Mouse (Mus musculus): ENCODE measurements around the gene Dynll2.

The Dynll2 gene

DNA sequence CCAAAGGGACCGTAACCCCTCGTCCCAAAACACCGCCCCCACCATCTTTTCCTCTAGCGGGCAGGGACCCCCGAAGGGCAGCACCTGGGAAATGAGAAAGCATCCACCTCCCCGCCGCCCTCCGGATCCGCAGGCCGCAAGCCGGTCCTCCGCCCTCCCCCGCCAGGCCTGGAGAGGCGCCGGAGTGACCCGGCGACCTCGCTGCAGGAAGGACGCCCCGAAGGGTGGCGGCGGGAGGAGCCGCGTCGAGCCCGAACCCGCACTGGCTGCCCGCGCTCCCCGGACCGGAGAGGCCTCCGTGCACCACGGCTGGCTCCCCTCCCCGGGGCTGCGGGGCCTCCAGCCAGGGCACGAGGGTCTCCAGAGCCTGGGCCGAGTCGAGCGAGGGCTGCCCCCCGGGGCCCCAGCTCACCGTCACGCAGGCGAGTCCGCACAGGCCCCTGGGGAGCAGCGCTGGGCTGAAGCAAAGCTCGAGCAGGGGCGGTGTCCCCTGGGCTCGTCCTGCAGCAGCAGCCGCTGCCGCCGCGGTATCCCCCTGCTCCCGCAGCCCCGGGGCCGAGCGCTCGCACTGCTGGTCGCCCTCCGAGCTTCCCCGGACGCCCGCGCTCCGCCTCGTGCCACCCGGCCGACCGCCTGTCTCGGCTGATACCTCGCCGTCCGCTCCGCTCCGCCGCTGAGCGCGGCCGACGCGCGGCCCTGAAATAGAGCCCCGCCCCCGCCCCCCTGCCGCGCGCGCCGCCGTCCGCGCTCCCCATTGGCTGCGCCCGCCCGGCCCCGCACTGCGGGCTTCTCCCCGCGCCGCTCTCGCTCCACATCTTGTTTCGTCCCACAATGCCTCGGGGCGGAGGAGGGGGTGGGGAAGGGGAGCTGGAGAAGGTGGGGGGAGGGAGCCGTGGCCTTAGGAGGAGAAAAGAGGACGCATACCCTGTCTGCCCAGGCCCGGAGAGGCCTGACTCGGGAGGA is at the start of gene Dynll2:
TSS of gene Dynll2 (minus strand) at position 703 of the 963 bp plus-strand sequence.
- DNase-seq = peak; percentile 90

DNA sequence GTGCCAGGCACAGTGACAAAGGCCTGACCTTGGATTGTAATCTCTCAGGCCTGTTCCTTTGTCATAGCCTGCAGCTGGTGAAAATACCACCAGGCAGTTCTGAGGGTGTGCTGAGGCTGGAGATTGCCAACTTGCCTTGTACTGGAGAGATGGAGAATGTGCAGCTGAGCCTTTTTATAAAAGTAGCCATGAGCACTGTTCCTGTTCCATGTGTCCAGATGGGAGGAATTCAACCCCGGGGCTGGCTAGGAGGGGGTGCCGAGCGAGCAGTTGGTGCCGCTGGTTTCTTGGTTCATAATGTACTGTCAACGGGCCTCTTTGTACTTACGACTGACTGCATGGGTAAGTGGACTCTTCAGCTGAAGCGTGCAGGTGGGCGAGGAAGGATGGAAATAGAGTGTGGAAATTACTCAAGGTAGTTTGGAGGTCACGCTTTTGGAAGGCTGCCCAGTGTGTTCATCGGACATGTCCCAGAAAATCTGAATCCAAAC is 49.5 kb upstream of the Dynll2 start:
- DNase-seq = no peak

DNA sequence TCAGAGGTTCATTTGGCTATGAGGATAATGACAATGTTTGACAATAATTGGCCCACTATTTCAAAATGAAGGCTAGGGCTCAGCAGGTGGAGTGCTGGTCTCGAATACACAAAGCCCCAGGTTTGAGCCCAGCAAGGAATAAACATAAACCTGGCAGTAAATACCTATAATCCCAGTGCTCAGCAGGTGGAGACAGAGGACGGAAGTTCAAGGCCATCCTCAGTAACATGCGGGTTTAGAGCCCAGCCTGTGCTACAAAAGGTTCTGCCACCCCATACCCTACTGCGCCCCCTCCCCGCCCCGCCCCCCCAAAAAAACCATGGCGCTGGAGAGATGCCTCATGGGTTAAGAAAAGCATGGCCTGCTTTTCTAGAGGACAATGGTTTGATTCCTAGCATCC is 48.6 kb upstream of the Dynll2 start:
- DNase-seq = no peak

DNA sequence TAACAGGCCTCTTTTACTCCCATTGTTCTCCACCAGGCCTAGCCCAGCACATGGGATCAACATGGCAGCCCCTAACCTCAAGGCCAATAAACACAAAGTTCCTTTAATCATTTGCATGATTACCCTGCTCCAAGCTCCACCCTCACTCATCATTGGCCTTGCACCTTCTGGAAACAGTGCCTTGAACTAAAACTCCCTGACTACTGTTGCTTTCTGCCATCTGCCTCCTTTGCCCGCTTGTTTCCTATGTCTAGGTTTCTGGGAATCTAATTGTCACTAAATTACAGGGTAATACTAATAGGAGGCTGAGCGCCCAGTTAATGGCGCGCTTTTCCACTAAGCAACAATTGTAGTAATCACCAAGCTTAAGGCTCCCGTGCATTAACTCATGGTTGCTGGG is 44.4 kb upstream of the Dynll2 start:
- no peak for DNase-seq

DNA sequence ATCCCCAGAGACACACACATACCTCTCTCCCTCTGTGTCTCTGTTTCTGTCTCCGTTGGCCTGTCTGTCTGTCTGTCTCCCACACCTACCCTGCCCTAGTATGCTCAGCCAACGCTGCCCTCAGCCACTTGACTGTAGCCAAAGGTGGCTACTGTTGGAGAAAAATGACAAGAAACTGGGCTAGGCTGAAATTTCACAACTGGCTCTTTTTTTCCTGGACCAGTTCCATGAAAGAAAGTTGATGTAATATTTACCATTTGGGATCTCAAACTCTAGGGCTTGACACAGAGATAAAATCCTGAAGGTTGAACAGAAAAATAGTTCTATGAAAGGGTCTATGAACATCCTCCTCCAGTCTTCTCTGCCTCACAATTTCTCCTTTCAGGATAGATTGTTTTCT is 43.5 kb upstream of the Dynll2 start:
- no peak for DNase-seq

DNA sequence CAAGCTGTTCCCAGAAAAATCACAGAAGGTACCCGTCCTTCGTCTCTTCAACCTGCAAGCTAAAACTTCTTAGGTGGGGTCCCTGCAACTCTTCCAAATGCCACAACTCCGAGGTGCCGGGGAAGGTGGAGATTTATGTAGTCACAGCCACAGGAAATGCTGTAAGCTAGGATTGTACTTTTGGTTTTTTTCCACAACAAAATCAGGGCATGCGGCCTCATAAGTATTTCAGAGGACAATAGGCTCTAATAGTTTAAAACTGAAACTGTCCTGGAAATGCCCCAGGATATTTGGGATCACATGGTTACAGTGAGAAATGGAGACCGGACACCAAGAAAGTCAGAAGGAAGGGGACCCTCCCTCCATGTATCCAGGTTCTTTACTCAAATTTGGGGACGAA is 42.9 kb upstream of the Dynll2 start:
- no peak for DNase-seq

DNA sequence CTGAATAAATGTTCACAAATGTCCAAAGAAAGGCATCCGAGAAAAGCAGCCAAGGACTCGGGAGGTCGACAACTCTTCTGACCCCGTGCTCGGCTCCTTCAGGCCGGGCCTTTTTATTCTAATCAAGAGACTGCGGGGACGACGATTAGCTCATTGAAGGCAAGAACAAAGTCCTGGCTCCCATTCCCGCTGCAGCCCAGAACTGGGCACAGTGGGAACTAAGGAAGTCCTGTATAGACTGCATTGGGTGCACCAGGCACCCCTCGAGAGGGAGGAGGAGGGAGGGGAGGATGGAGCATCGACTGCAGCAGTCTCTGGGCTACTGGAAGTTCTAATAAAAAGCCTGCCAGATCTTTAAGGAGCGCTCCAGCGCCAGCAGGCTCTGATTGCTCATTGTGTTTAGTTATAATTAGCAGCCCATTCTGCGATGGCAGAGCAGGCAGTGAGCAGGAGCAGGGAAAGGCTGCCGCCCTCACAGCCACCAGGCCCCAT is 40.9 kb upstream of the Dynll2 start:
- no peak for DNase-seq

DNA sequence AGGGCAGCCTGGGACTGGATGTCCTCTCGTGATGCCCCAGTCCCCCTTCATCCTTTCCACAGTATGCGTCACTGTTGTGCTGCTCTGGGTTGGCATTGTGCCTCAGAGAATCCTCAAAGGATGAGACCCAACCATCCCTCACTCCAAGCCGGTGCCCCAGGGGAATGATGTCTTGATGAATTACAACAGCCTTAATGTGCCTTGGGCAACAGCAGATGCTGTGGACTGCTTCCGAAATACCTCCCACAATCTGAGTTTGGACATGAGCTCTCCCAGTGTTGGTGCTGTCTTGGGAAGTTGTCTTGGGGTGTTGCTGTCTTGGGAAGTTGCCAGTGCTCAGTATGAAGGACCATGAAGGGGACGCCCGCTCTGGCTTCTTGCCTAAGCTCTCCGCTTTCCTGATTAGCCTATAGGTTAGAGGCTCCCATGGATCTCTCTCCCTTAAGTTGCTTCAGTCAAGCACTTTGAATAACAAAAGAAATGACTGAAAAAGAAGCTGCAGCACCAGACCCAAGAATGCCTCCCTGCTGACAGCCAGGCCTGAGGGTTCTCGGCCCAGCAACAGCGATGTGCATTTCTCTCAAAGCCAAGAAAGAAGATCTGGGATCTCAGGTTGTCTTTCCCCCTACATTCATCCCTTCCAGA is 40.2 kb upstream of the Dynll2 start:
- no peak for DNase-seq

DNA sequence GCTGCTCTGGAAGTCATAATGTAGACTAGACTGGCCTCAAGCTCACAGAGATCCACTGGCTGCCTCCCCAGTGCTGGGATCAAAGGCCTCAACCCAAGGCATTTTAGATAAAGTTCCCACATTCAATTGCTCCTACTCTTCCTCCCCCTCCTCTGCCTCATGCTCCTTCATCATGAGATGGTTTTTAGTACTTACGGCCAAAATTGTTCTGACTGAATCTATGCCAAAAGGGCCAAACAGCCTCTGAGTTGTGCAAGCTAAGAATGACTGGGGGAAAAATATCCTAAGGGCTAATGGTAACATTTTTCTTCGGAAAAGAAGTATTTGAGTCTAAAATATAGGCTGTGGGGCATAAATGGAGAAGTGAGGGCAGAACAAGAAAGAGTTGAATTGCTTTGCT is 36.6 kb upstream of the Dynll2 start:
- no peak for DNase-seq

DNA sequence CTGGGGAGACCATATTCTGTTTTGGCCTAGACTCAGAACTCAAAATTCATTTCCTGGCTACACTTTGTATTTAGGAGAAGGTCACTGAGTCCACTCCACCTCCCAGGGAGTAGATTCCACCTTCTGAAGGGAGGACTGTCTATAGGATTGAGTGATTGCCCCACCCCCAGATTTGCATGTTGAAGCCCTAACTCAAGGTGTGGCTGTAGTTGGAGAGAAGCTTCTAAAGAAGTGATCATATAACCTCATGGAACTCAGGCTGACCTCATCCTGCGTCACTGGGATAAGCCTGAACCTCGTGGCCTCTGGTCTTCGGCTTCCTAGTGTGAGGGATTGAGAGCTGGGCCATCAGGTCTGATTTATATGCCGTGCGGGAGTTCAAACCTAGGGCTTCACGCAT is 28.5 kb upstream of the Dynll2 start:
- DNase-seq = no peak

DNA sequence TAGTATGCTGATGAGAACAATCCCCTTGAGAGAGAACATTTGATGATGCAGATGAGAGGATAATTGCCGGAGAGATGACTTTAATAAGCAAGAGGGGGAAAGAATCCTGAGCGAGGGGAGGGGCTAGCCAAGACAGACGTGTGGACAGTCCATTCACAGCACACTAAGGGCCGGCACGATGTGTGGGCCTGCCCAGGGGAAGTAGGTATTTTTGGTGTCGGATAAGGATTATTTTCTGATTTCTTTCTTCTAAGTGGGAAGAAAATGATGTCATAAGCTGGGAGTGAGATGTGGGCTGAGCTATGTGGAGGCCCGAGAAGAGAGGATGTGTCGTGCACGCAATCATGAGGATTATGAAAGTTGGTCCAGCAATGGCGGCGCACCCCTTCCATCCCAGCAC is 27.8 kb upstream of the Dynll2 start:
- DNase-seq = no peak

DNA sequence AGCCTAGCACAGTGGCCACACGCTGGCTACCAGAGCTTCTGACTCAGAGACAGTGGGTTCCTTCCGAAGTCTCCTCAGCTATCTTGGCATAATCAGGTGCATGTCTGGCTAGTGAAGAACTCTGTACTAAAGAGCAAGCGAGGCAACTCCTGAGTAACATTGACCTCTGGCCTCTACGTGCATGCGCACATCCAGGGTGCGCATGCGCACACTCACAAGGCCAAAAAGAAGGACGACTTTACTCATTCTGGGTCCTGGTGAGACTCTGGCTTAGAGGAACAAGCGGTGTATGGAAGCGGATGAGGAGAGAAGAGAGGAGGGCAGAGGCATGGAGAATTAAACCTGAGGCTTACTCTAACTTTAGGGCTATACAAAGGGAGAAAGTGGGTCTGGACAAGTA is 26.3 kb upstream of the Dynll2 start:
- no peak for DNase-seq

DNA sequence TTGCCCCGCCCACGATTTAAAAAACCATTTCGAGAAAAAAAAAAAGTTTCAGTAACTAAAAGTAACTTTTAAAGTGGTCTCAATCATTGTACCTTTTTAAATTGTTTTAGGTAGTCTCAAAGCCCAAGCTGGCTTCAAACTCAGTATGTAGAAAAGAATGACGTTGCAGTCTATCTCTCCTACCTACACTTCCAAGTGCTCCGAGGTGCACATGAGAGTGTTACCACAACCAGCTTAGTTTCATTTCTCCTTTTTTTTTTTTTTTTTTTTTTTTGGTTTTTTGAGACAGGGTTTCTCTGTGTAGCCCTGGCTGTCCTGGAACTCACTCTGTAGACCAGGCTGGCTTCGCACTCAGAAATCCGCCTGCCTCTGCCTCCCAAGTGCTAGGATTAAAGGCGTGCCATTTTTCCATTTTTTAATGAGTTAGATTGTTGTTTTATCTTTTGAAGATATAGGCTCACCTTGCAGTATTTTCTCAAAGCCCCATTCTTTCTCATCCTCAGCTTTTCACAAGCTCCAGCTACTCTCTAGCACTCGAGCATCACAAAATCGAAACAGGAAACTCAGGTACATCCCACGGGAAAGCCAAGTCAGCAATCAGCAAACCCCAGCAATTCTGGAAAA is 25.4 kb upstream of the Dynll2 start:
- DNase-seq = no peak

DNA sequence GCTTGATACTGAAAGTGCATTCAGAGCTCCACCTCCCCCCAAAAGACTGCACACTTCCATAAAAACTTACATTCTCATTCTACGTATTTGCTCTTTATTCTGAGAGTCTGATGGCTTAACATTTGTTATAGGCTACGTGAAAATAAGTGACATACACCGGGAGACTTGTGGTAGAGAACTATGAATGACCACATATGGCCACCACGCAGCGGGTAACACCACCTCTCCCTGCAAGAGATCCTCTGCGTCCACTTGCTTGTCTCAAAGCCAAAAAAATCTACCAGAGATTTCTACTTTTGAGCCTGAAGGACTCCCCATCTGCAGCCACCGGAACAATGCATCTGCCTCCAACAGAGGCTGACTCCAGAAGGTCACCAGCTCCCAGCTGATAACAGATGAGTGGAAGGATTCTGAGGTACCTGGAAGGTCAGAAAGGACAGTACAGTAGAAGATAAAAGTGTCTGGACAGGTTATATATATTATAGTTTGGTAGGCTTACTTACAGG is 24.6 kb upstream of the Dynll2 start:
- no peak for DNase-seq

DNA sequence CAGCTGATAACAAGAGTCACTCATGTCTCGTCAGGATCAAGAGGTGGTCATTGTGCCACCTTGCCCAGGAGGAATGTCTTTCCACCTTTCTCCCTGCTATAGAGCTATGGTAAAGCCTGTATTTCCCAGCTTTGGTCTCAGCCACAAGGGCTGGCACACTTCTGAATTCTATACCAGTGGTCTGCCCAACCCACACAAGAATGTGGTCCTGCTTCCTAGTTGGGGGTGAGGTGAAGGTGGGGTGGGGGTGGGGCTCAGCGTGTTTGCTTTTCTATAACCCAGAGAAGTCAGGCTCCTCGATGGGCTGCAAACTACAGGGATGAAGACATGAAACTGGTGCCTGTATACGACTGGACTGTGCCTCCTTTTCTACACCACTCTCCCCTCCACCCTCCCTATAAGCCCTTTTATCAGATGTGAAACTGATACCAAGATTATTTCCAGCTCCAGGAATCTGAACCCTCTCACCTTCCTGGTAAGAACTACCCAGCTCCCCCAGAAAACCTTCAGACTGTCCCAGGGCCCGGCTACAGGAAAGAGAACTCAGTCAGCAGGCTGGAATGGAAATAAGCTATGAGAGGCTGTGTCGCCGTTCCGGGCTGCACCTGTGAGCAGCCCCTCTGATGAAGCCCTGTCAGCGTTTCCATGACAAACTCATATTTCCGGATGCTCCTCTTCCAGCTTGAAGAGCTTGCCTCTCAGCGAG is 24.0 kb upstream of the Dynll2 start:
- no peak for DNase-seq

DNA sequence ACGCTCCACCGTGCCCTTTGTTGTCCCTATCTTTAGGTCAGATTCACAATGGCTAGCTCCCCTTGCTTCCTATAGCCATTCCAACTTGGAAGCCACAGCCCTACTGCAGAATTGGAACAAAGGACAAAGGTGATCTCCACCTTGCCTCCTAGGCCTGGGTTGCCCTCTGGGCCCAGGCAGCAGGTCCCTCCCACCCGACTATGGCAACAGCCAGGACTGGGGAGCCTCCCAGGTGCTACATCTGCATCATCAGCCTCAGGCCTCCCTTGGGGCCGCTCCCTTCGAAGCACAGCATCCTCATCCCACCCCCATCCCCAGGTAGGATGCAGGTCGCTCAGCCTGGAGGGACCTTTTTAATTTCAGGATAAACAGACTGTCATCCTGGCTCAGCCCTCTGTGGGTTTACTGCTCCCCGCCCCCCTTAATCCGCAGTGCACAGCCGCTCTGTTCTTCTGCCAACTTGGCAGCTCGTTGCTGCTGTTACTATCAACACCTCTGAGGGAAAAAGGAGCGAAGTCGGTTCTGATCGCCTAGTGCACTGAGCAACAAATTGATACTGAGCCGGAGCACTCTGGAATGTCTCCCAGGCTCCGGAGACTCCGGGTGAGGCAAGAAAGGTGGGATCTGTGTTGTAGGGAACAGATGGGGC is 22.3 kb upstream of the Dynll2 start:
- DNase-seq = peak; percentile 68

DNA sequence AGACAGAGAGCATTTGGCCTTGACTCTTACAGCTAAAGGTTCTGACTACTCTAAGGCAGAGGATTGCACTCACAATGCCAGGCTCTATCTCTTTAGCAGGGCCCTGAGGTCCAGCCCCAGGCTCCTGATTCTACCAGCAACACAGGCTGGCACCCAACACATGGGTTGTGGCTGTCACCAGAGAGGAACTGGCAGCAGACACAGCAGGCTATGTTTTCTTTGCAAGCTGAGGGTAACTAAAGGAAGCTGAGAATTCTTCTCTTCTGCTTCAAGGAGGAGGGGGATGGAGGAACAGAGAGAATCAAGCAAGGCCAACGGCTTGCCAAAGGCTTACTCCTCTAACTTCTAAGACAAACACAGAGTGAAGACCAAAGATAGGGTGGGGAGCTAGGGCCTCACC is 21.3 kb upstream of the Dynll2 start:
- DNase-seq = no peak

DNA sequence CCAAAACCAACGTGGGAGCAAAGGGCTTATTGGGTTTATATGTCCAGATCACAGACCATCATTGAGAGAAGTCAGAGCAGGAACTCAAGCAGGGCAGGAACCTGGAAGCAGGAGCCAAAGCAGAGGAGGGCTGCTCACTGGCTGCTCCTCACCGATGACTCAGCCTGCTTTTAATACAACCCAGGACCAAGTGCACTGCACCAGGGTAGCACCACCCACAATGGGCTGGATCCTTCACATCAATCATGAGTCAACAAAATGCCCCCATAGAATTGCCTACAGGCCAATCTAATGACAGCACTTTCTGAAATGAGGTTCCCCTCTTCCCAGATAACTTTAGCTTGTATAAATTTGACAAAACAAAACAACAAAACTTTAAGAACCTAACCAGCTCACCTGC is 16.8 kb upstream of the Dynll2 start:
- no peak for DNase-seq

DNA sequence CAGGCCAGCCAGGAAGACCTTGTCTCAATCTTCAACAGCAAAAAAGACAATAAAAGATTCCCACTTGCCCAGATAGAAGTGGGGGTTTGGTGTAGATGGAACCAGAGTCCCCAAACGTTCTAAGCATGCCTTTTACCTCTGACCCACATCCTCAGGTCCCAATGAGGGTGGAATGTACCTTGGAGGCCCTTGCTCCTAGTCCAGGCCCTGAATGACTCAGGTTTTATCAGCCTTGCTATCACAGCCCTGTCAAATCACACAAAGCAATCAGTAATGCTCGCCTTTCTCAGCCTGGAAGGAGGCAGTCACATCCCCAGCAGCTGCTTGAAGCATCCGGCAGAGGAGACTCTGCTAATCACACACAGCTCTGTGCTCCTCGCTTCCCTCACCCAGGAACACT is 15.4 kb upstream of the Dynll2 start:
- no peak for DNase-seq

DNA sequence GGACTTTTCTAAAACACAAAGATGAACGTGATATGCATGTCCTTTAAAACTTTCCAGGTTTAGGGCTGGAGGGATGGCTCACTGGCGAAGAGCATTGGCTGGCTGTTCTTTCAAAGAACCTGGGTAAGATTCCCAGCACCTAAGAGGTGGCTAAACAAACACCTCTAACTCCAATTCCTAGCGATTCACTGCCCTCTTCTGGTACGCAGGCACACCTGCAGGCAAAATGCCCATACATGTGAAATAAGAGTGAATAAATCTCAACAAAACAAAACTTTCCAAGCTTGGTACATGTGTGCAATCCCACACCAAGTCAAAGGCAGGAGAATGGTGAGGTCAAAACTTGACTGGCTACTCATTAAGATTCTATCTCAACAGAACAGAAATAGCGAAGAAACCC is 12.4 kb upstream of the Dynll2 start:
- DNase-seq = no peak

DNA sequence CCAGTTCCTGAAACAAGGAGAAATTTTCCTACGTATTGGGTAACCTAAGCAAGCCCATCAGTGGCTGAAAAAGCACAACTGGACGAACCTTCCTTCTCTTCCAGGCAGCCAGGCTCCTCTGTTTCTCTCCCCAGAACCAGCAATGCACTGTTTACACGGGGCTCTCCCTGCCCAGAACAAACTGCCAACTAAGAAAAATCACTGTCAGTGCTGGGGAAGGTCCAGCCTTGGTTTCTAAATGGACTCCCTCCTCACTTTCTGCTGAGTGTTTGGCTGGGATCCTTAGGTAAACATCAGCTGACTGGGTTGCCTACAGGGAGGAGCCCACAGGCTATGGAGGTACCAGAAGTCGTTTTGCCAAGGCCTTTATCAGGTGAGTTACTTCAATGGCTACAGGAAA is 4.5 kb upstream of the Dynll2 start:
- DNase-seq = no peak

DNA sequence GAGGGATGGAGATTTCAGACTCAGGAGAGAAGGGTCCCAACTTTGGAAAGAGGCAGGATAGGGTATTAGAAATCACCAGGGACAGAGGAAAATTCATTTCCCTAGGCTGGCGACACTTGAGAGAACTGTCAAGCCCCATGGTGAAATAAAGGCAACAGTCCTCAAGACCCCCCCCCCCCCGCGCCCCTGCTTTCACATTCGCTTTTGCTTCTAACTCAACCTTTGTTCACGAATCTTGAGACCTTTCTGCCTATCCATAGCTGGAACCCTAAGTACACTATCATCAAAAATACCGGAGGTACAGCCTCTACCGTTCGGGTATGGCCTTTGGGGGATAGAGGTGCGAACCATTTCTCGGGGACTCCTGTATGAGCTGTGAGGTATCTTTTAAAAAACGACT is 528 bp upstream of the Dynll2 start:
- no peak for DNase-seq

Data from cerebellum, adult 11-12 months (tissue).